ENCODE assay signal across 11 mouse cellular contexts in the genomic region with DNA sequence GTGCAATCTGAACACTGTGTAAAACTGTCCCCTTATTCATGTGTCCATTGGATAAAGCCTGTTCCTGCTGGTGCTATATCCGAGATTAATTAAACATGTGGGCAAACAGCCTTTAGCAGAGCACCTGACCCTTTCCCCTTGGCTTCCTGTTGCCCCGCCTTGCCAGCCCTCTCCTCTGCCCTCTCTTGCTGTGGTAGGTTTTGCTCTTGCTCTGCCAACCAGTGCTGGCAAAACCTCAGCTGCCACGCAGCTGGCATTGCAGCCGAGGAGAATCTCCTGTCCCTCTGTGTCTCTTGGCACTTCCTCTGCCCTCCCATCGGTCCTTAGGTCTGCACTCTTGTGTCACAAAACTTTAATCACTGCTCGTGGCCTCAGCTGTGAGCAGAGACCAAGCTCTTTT.
DNase-seq lines count a peak whose midpoint lies in the region; ATAC-seq and TF ChIP-seq lines count a peak whose summit lies in the region.
"Had no signal": no experiment of that assay in that cellular context is flagged by ENCODE, and none has a peak within 500 bp of the region (broad histone marks: within the 10 kb centered on the region; RNA-seq: fewer than 3 reads in every experiment).

No protein-coding gene starts in this region.

- intact Hi-C loops in heart, adult 2 months (cut with DNase I), result loop anchor here (10.0 kb wide), 1 partner anchor 45 kb away; no protein-coding TSS in a partner anchor

- peak overlapping the region; percentile 13; the same call in 1 of the 2 replicates for H3K27ac ChIP-seq in heart, adult 2 months
- H3K27ac ChIP-seq in heart, embryonic 10.5 days, result no peak overlapping the region
- peak overlapping the region; percentile 15; the same call in 1 of the 2 replicates for H3K27ac ChIP-seq in heart, embryonic 13.5 days (replicated peaks)
- H3K27ac ChIP-seq: hindbrain, embryonic 14.5 days; limb, embryonic 13.5 days had no signal

- DNase-seq in heart, adult 2 months, result peak in 1 of 2 experiments; percentile 61
- DNase-seq in heart, embryonic 10.5 days (ENCODE audit: low spot score), result no peak
- DNase-seq in adipocyte (ENCODE audit: low spot score), result peak; percentile 21
- peak; percentile 75 to 85 for DNase-seq in kidney, postnatal 25 days
- no peak for DNase-seq in natural killer cell, adult 2 months (ENCODE audit: low spot score in 2 of 2)
- DNase-seq in adrenal gland, adult (ENCODE audit: inconsistent age in 2 of 2, low spot score in 1 of 2), result no peak
- DNase-seq in cerebellum, adult 8-10 months, result no peak

- no peaks in the 10 kb centered on the region for H3K27me3 ChIP-seq in heart, adult 2 months (ENCODE audit: control insufficient read depth, insufficient read depth, low read length)
- no peaks in the 10 kb centered on the region for H3K27me3 ChIP-seq in heart, embryonic 10.5 days (ENCODE audit: insufficient read depth, poor library complexity, severe bottlenecking)
- H3K27me3 ChIP-seq in heart, embryonic 13.5 days (replicated peaks), result no peaks in the 10 kb centered on the region
- H3K27me3 ChIP-seq: CH12.LX; limb, embryonic 13.5 days had no signal

- TF ChIP-seq POLR2A in heart, adult 2 months (IDR thresholded peaks at IDR 0.05; ENCODE audit: insufficient read depth, low read depth, low read length), result no peak

- 16% methylated on average over 6 of the region's 6 CpGs for WGBS in heart, adult 2 months
- WGBS in heart, embryonic 10.5 days, result 62% methylated on average over 6 of the region's 6 CpGs
- 51% methylated on average over 6 of the region's 6 CpGs for WGBS in heart, embryonic 13.5 days

- H3K4me2 ChIP-seq in heart, embryonic 13.5 days, result no peak overlapping the region
- H3K4me2 ChIP-seq: hindbrain, embryonic 14.5 days; limb, embryonic 13.5 days had no signal

- no peak for ATAC-seq in heart, embryonic 13.5 days (ENCODE audit: extremely low read depth, insufficient number of reproducible peaks, low FRiP score, low TSS enrichment)

- peaks cover 7% of the 10 kb centered on the region for H3K4me1 ChIP-seq in heart, adult 2 months (ENCODE audit: control insufficient read depth, insufficient read depth, low read length)
- H3K4me1 ChIP-seq in heart, embryonic 10.5 days, result no peaks in the 10 kb centered on the region; the same call in 1 of the 2 replicates
- H3K4me1 ChIP-seq in heart, embryonic 13.5 days, result peaks cover 23% of the 10 kb centered on the region

- peaks cover 19% of the 10 kb centered on the region for H3K36me3 ChIP-seq in heart, adult 2 months (ENCODE audit: control insufficient read depth, insufficient read depth, low read length)
- H3K36me3 ChIP-seq in heart, embryonic 10.5 days, result no peaks in the 10 kb centered on the region
- H3K36me3 ChIP-seq in heart, embryonic 13.5 days, result no peaks in the 10 kb centered on the region
- H3K36me3 ChIP-seq: limb, embryonic 13.5 days had no signal

- no peak overlapping the region for H3K4me3 ChIP-seq in heart, adult 2 months
- no peak overlapping the region for H3K4me3 ChIP-seq in heart, embryonic 10.5 days
- no peak overlapping the region for H3K4me3 ChIP-seq in heart, embryonic 13.5 days
- H3K4me3 ChIP-seq: limb, embryonic 13.5 days had no signal

- no peak for TF ChIP-seq EP300 in heart, adult 2 months (IDR thresholded peaks at IDR 0.05; ENCODE audit: insufficient read depth, low read depth, low read length)

- H3K9ac ChIP-seq in heart, adult 2 months (ENCODE audit: low read depth, low read length), result no peak overlapping the region
- no peak overlapping the region for H3K9ac ChIP-seq in heart, embryonic 13.5 days
- H3K9ac ChIP-seq: hindbrain, embryonic 14.5 days; limb, embryonic 13.5 days had no signal

- no peak for TF ChIP-seq CTCF in heart, adult 2 months (IDR thresholded peaks at IDR 0.05)

- H3K79me2 ChIP-seq in heart, adult 2 months (replicated peaks; ENCODE audit: control insufficient read depth, insufficient read depth, low read length), result no peaks in the 10 kb centered on the region

- H3K9me3 ChIP-seq in heart, embryonic 10.5 days, result no peaks in the 10 kb centered on the region
- H3K9me3 ChIP-seq in heart, embryonic 13.5 days, result no peaks in the 10 kb centered on the region
- H3K9me3 ChIP-seq: limb, embryonic 13.5 days had no signal

Comparison
In these comparisons a context has a peak if more than half of its experiments do, and no peak if none do; other contexts are left out.
1. DNase-seq: peak in adipocyte (single experiment) and kidney, postnatal 25 days (2 of 2); none in heart, embryonic 10.5 days (single experiment), natural killer cell, adult 2 months (0 of 2), adrenal gland, adult (0 of 2) and cerebellum, adult 8-10 months (single experiment).